ENCODE assay signal across 28 mouse cellular contexts in the genomic region with DNA sequence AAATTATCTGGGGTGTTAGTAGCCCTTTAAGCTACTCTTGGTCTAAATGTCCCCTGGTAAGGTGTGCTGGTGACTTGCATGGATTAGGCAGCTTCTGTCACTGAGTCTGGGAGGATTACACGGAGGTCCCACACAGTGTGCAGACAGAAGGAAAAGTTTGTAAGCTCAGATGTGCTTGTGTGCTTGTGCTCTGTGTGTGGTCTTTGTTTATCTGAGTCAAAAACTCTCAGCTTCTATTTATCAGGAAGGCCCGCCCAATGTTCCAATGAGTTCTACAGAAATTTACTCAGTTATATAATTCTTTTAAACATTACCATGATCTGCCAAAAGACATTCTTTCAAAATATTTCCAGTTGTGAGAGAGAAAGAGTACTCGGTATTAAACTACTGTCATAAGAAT.
A peak's percentile ranks its signal among the peaks of the same experiment; 100 is the strongest.
DNase-seq lines count a peak whose midpoint lies in the region; ATAC-seq and TF ChIP-seq lines count a peak whose summit lies in the region.
"Had no signal": no experiment of that assay in that cellular context is flagged by ENCODE, and none has a peak within 500 bp of the region (broad histone marks: within the 10 kb centered on the region; RNA-seq: fewer than 3 reads in every experiment).

No protein-coding gene starts in this region.

- no peak overlapping the region for H3K27ac ChIP-seq in kidney, adult 2 months (ENCODE audit: insufficient read depth, low read depth, low read length)
- no peak overlapping the region for H3K27ac ChIP-seq in kidney, embryonic 15.5 days
- no peak overlapping the region for H3K27ac ChIP-seq in lung, embryonic 14.5 days (ENCODE audit: low read depth)
- H3K27ac ChIP-seq in stomach, embryonic 14.5 days (ENCODE audit: low read length): peak overlapping the region; percentile 35; the same call in 1 of the 2 replicates
- H3K27ac ChIP-seq in stomach, postnatal 0 days (replicated peaks): no peak overlapping the region
- H3K27ac ChIP-seq: embryonic facial prominence, embryonic 12.5 days; forebrain, embryonic 12.5 days; forebrain, embryonic 15.5 days; heart, embryonic 15.5 days; hindbrain, embryonic 10.5 days; hindbrain, embryonic 13.5 days had no signal

- no peak overlapping the region for H3K4me2 ChIP-seq in kidney, embryonic 15.5 days
- H3K4me2 ChIP-seq in lung, embryonic 14.5 days: no peak overlapping the region
- no peak overlapping the region for H3K4me2 ChIP-seq in stomach, embryonic 14.5 days (replicated peaks; ENCODE audit: low read depth, low read length)
- H3K4me2 ChIP-seq in stomach, postnatal 0 days (replicated peaks; ENCODE audit: low read depth): no peak overlapping the region
- H3K4me2 ChIP-seq: embryonic facial prominence, embryonic 12.5 days; forebrain, embryonic 12.5 days; forebrain, embryonic 15.5 days; heart, embryonic 12.5 days; heart, embryonic 15.5 days; hindbrain, embryonic 13.5 days had no signal

- peak; percentile 8 for DNase-seq in kidney, adult 2 months
- peak; percentile 56 for DNase-seq in lung, embryonic 14.5 days
- no peak for DNase-seq in lung, postnatal 14 days
- no peak for DNase-seq in stomach, postnatal 0 days (ENCODE audit: low spot score)
- no peak for DNase-seq in right cerebral cortex, adult 18-20 months
- DNase-seq: adrenal gland, postnatal 10 days; adrenal gland, postnatal 36 days; B cell, adult 2 months; cerebellum, adult 18-20 months; cerebellum, adult 9-10 months; cerebellum, postnatal 14 days; gastrocnemius, postnatal 25 days; heart, adult 18-20 months; heart, postnatal 10 days; heart, postnatal 36 days had no signal

- H3K9ac ChIP-seq in kidney, embryonic 15.5 days: no peak overlapping the region
- no peak overlapping the region for H3K9ac ChIP-seq in lung, embryonic 14.5 days
- no peak overlapping the region for H3K9ac ChIP-seq in stomach, embryonic 14.5 days (replicated peaks; ENCODE audit: low read depth, low read length)
- H3K9ac ChIP-seq in stomach, postnatal 0 days (ENCODE audit: low read length): no peak overlapping the region
- H3K9ac ChIP-seq: embryonic facial prominence, embryonic 12.5 days; forebrain, embryonic 12.5 days; forebrain, embryonic 15.5 days; heart, embryonic 12.5 days; heart, embryonic 15.5 days; hindbrain, embryonic 13.5 days had no signal

- no peaks in the 10 kb centered on the region for H3K36me3 ChIP-seq in kidney, adult 2 months (ENCODE audit: control insufficient read depth, insufficient read depth, low read length)
- no peaks in the 10 kb centered on the region for H3K36me3 ChIP-seq in kidney, embryonic 15.5 days
- H3K36me3 ChIP-seq in lung, embryonic 14.5 days (ENCODE audit: insufficient read depth): no peaks in the 10 kb centered on the region
- no peaks in the 10 kb centered on the region for H3K36me3 ChIP-seq in stomach, embryonic 14.5 days (ENCODE audit: control insufficient read depth, insufficient read depth, low read length)
- H3K36me3 ChIP-seq in stomach, postnatal 0 days (ENCODE audit: control insufficient read depth, insufficient read depth, low read length): no peaks in the 10 kb centered on the region
- H3K36me3 ChIP-seq: embryonic facial prominence, embryonic 12.5 days; forebrain, embryonic 12.5 days; forebrain, embryonic 15.5 days; G1E; heart, embryonic 12.5 days; heart, embryonic 15.5 days; hindbrain, embryonic 10.5 days; hindbrain, embryonic 13.5 days had no signal

- TF ChIP-seq CTCF in kidney, adult 2 months (conservative IDR thresholded peaks at IDR 0.05; ENCODE audit: insufficient read depth, insufficient read length, low read depth, low read length): no peak
- TF ChIP-seq CTCF in lung, embryonic 14.5 days (IDR thresholded peaks at IDR 0.05; ENCODE audit: low read depth): no peak
- no peak for TF ChIP-seq CTCF in stomach, postnatal 0 days (IDR thresholded peaks at IDR 0.05; ENCODE audit: low read depth)

- no peak for TF ChIP-seq POLR2A in kidney, adult 2 months (IDR thresholded peaks at IDR 0.05; ENCODE audit: low read depth, low read length)

- H3K4me1 ChIP-seq in kidney, adult 2 months (ENCODE audit: control insufficient read depth, insufficient read depth, low read length): peaks cover 3% of the 10 kb centered on the region; the same call in 1 of the 2 replicates
- H3K4me1 ChIP-seq in kidney, embryonic 15.5 days: no peaks in the 10 kb centered on the region
- H3K4me1 ChIP-seq in lung, embryonic 14.5 days (ENCODE audit: insufficient read depth): 0 out of 2 replicates have a peak, but pooled peaks cover 3% of the 10 kb centered on the region
- 0 out of 2 replicates have a peak, but pooled peaks cover 3% of the 10 kb centered on the region for H3K4me1 ChIP-seq in stomach, embryonic 14.5 days (ENCODE audit: control insufficient read depth, insufficient read depth, low read length)
- H3K4me1 ChIP-seq in stomach, postnatal 0 days (replicated peaks; ENCODE audit: control insufficient read depth, insufficient read depth): no peaks in the 10 kb centered on the region
- H3K4me1 ChIP-seq: embryonic facial prominence, embryonic 12.5 days; forebrain, embryonic 12.5 days; hindbrain, embryonic 10.5 days; hindbrain, embryonic 13.5 days had no signal

- no peaks in the 10 kb centered on the region for H3K9me3 ChIP-seq in kidney, embryonic 15.5 days (replicated peaks)
- no peaks in the 10 kb centered on the region for H3K9me3 ChIP-seq in lung, embryonic 14.5 days (ENCODE audit: low read depth, low read length)
- H3K9me3 ChIP-seq in stomach, embryonic 14.5 days (ENCODE audit: control insufficient read depth, low read depth, low read length): no peaks in the 10 kb centered on the region
- H3K9me3 ChIP-seq in stomach, postnatal 0 days (ENCODE audit: control insufficient read depth, low read length): no peaks in the 10 kb centered on the region
- H3K9me3 ChIP-seq: embryonic facial prominence, embryonic 12.5 days; forebrain, embryonic 12.5 days; forebrain, embryonic 15.5 days; heart, embryonic 12.5 days; heart, embryonic 15.5 days; hindbrain, embryonic 10.5 days; hindbrain, embryonic 13.5 days had no signal

- WGBS in kidney, adult 2 months: 42% methylated on average over 3 of the region's 3 CpGs
- WGBS in kidney, embryonic 15.5 days: 70% methylated on average over 3 of the region's 3 CpGs
- 33% methylated on average over 3 of the region's 3 CpGs for WGBS in lung, embryonic 14.5 days
- 44% methylated on average over 3 of the region's 3 CpGs for WGBS in stomach, embryonic 14.5 days
- WGBS in stomach, postnatal 0 days: 36% methylated on average over 3 of the region's 3 CpGs

- no peaks in the 10 kb centered on the region for H3K27me3 ChIP-seq in kidney, adult 2 months (replicated peaks; ENCODE audit: control insufficient read depth, insufficient read depth, low read length)
- no peaks in the 10 kb centered on the region for H3K27me3 ChIP-seq in kidney, embryonic 15.5 days
- no peaks in the 10 kb centered on the region for H3K27me3 ChIP-seq in lung, embryonic 14.5 days (ENCODE audit: insufficient read depth, low read length)
- no peaks in the 10 kb centered on the region for H3K27me3 ChIP-seq in stomach, embryonic 14.5 days (ENCODE audit: control insufficient read depth, insufficient read depth, low read length)
- H3K27me3 ChIP-seq in stomach, postnatal 0 days (ENCODE audit: control insufficient read depth, insufficient read depth, low read length): no peaks in the 10 kb centered on the region
- H3K27me3 ChIP-seq: CH12.LX; embryonic facial prominence, embryonic 12.5 days; forebrain, embryonic 12.5 days; forebrain, embryonic 15.5 days; heart, embryonic 12.5 days; heart, embryonic 15.5 days; hindbrain, embryonic 13.5 days had no signal

- H3K4me3 ChIP-seq in kidney, adult 2 months (ENCODE audit: insufficient read depth, low read depth, low read length): no peak overlapping the region
- no peak overlapping the region for H3K4me3 ChIP-seq in kidney, embryonic 15.5 days (replicated peaks)
- H3K4me3 ChIP-seq in lung, embryonic 14.5 days (ENCODE audit: low read depth, low read length): no peak overlapping the region
- H3K4me3 ChIP-seq in stomach, embryonic 14.5 days (ENCODE audit: low read depth, low read length): no peak overlapping the region
- H3K4me3 ChIP-seq in stomach, postnatal 0 days (ENCODE audit: low read depth, low read length): no peak overlapping the region
- H3K4me3 ChIP-seq: embryonic facial prominence, embryonic 12.5 days; erythroblast, embryonic 14.5 days; forebrain, embryonic 12.5 days; forebrain, embryonic 15.5 days; heart, embryonic 12.5 days; heart, embryonic 15.5 days; hindbrain, embryonic 10.5 days; hindbrain, embryonic 13.5 days had no signal

- no peak for ATAC-seq in kidney, embryonic 15.5 days (replicated peaks; ENCODE audit: low FRiP score)
- no peak for ATAC-seq in lung, embryonic 14.5 days (ENCODE audit: insufficient read depth)
- ATAC-seq in stomach, embryonic 14.5 days (ENCODE audit: insufficient number of reproducible peaks, insufficient read depth, low FRiP score, low read depth): no peak
- no peak; the same call in 1 of the 2 replicates for ATAC-seq in stomach, postnatal 0 days (ENCODE audit: low FRiP score, low TSS enrichment)
- ATAC-seq: forebrain, embryonic 15.5 days; Patski had no signal

- no peak for TF ChIP-seq EP300 in stomach, postnatal 0 days (optimal IDR thresholded peaks at IDR 0.05)

Comparison
In these comparisons a context has a peak if more than half of its experiments do, and no peak if none do; other contexts are left out.
1. DNase-seq: peak in kidney, adult 2 months (single experiment) and lung, embryonic 14.5 days (single experiment); none in lung, postnatal 14 days (single experiment), stomach, postnatal 0 days (single experiment) and right cerebral cortex, adult 18-20 months (single experiment).